Mouse (Mus musculus) limb, embryonic 11.5 days (tissue): ENCODE measurements around the gene Card10. TPM values are rescaled to one million over a fixed set of nuclear protein-coding genes. Genes with fewer than 3 reads are reported as not detected.

ENCODE experiments used
- ATAC-seq: fragments of 200-750 bp; cut with Nextera tagmentation; 2 replicates; pipeline ENCODE4 v1.8.0; 2017; ENCODE audit warnings: low read depth; ENCODE audit not compliant: insufficient number of reproducible peaks, low FRiP score, low TSS enrichment
- DNase-seq: peaks from one replicate; pipeline ENCODE4 v3.0.0-alpha.2; 2015; ENCODE audit warnings: low spot score
- H3K27ac ChIP-seq: fragments of 300-500 bp; sonication (generic); replicated peaks from 2 replicates; pipeline ENCODE4 v1.5.1; 2014; ENCODE audit warnings: low read depth, mild to moderate bottlenecking, low read length
- H3K27me3 ChIP-seq: fragments of 300-500 bp; sonication (generic); 2 replicates; pipeline ENCODE4 v1.6.1; 2014; ENCODE audit warnings: mild to moderate bottlenecking, low read length, mixed read lengths; ENCODE audit not compliant: control insufficient read depth, insufficient read depth
- H3K36me3 ChIP-seq: fragments of 300-500 bp; sonication (generic); 2 replicates; pipeline ENCODE4 v1.6.1; 2014; ENCODE audit warnings: mild to moderate bottlenecking, low read length, moderate library complexity, mixed read lengths; ENCODE audit not compliant: control insufficient read depth, insufficient read depth
- H3K4me1 ChIP-seq: fragments of 300-500 bp; sonication (generic); 2 replicates; pipeline ENCODE4 v1.6.1; 2014; ENCODE audit warnings: low read length, mixed read lengths; ENCODE audit not compliant: control insufficient read depth, insufficient read depth
- H3K4me2 ChIP-seq: fragments of 300-500 bp; sonication (generic); 2 replicates; pipeline ENCODE4 v1.6.1; 2014; ENCODE audit warnings: low read depth, mild to moderate bottlenecking, moderate library complexity; ENCODE audit not compliant: severe bottlenecking
- H3K4me3 ChIP-seq: fragments of 300-500 bp; sonication (generic); 2 replicates; pipeline ENCODE4 v1.5.1; 2014; ENCODE audit warnings: low read depth, low read length
- H3K9ac ChIP-seq: fragments of 300-500 bp; sonication (generic); 2 replicates; pipeline ENCODE4 v1.6.1; 2014; ENCODE audit warnings: mild to moderate bottlenecking, low read length
- H3K9me3 ChIP-seq: fragments of 300-500 bp; sonication (generic); 2 replicates; pipeline ENCODE4 v1.6.1; 2016; ENCODE audit warnings: low read length; ENCODE audit not compliant: control insufficient read depth
- WGBS: fragments of 180-500 bp; shearing (Covaris S2); extraction: QIAGEN DNeasy Blood & Tissue Kit; methylation state at CpG from one replicate; pipeline ENCODE4 v1.1.7; 2014; 5-methylcytosine and 5-hydroxymethylcytosine counted together
- polyA plus RNA-seq: library from polyadenylated mRNA; unstranded; fragments of >200 nt; fragmentation: Nextera tagmentation; extraction: Ambion mirVana; gene quantifications from 2 replicates; pipeline ENCODE4 v1.2.1, GENCODE M21; 2014

The Card10 gene
- polyA plus RNA-seq, 1 experiment from 2014 or later = 3.5 TPM

DNA sequence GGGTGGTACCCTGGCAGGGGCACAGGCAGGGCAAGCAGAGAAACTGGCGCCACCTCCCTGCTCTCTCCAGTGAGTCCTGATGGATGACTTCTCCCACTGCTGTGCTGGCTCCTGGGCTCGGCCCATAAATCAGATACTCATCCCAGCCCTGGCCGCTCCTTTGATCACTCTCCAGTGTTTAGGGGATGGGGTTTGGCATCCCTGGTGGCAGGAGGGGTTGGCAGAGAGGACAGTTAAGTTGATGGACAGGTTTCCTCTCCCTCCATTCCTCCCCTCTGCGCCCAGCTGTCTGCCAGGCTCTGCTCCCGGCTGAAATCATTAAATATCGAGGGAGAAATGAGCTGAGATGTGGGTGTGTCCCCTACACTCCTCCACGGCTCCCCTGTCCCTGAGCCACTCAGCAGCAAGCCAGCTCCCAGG, 66.2 kb downstream of the Card10 start:
- Histone ChIP-seq H3K36me3 (no peaks in the 10 kb centered on the region), H3K9me3 (no peaks in the 10 kb centered on the region), H3K27ac (no peak overlapping the region), H3K27me3 (peaks cover 2% of the 10 kb centered on the region; the same call in 1 of the 2 replicates), H3K4me2 (no peak overlapping the region), H3K4me3 (no peak overlapping the region), H3K9ac (no peak overlapping the region), H3K4me1 (no peaks in the 10 kb centered on the region)
- ATAC-seq = no peak
- no peak for DNase-seq
- WGBS = 8% methylated on average over 7 of the region's 7 CpGs

DNA sequence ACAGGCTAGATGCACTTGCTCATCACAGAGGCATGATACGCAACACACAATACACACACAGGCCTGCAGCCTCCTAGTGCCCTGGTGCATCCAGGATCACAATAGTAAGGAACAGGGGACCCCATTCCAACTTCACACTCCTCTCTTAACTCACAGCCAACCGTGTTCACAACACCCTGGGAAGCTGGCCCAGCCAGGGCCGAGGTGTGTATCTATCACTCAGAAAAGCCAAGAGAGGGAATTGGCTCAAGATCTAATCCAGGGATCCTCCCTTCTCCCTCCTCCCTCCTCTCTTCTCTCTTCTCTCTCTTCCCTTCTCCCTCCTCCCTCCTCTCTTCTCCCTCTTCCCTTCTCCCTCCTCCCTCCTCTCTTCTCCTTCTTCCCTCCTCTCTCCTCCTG, 66.7 kb downstream of the Card10 start:
- Histone ChIP-seq H3K4me3 (no peak overlapping the region), H3K36me3 (no peaks in the 10 kb centered on the region), H3K4me2 (no peak overlapping the region), H3K27me3 (peaks cover 2% of the 10 kb centered on the region; the same call in 1 of the 2 replicates), H3K9ac (no peak overlapping the region), H3K9me3 (no peaks in the 10 kb centered on the region), H3K4me1 (no peaks in the 10 kb centered on the region), H3K27ac (no peak overlapping the region)
- DNase-seq (no peak), ATAC-seq (no peak)
- WGBS = 43% methylated on average over 3 of the region's 3 CpGs

DNA sequence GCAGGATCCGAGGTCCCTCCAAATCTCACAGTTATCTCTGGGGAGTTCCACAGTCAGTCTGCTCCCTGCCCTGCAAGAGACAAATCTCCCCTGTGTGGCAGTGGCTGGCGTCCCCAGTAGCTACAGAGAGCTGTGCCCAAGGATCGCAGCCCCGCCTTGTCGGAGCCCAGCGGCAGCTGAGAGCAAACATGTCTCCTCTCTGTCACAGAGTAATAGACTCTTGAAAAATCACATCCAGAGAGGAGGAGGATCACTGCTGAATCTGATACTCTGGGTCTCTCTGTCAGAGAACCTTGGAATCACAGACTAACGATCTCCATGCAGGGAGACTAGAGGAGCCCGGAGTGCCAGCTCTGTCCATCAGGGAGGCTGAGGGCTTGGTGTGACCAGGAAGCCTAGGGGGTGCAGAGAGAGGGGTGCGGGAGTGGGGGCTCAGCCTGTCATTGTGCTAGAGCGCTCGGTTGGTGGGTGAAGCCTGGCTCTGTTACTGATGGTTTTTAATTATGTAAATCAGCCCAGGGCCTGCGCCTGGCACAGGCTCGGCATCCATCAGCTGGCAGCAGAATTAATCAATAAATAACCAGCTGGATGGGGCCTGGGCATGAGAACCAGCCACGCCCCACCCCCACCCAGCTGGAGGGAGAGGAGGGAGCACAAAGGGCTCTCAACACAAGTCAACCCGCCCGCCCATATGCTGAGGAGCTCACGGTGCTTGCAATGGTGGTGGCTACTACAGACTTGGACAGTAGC, 67.2 kb downstream of the Card10 start:
- Histone ChIP-seq H3K9me3 (no peaks in the 10 kb centered on the region), H3K27ac (no peak overlapping the region), H3K4me3 (no peak overlapping the region), H3K9ac (no peak overlapping the region), H3K27me3 (peaks cover 2% of the 10 kb centered on the region; the same call in 1 of the 2 replicates), H3K4me1 (no peaks in the 10 kb centered on the region), H3K4me2 (no peak overlapping the region), H3K36me3 (no peaks in the 10 kb centered on the region)
- ATAC-seq (no peak), DNase-seq (no peak)
- 33% methylated on average over 17 of the region's 17 CpGs for WGBS

GRCm38 (mm10) chr15:78731830-78732229, 71.0 kb downstream of the Card10 start:
- Histone ChIP-seq H3K9me3 (no peaks in the 10 kb centered on the region), H3K9ac (no peak overlapping the region), H3K4me1 (no peaks in the 10 kb centered on the region), H3K4me2 (no peak overlapping the region), H3K36me3 (no peaks in the 10 kb centered on the region), H3K4me3 (no peak overlapping the region), H3K27me3 (peaks cover 2% of the 10 kb centered on the region; the same call in 1 of the 2 replicates), H3K27ac (no peak overlapping the region)
- 62% methylated on average over 4 of the region's 4 CpGs for WGBS
- ATAC-seq (no peak), DNase-seq (no peak)

GRCm38 (mm10) chr15:78730315-78731049, 72.4 kb downstream of the Card10 start:
- Histone ChIP-seq H3K9ac (no peak overlapping the region), H3K36me3 (no peaks in the 10 kb centered on the region), H3K4me2 (no peak overlapping the region), H3K4me1 (no peaks in the 10 kb centered on the region), H3K9me3 (no peaks in the 10 kb centered on the region), H3K4me3 (no peak overlapping the region), H3K27ac (no peak overlapping the region), H3K27me3 (no peaks in the 10 kb centered on the region)
- DNase-seq = no peak
- no peak for ATAC-seq
- WGBS = 73% methylated on average over 12 of the region's 12 CpGs

DNA sequence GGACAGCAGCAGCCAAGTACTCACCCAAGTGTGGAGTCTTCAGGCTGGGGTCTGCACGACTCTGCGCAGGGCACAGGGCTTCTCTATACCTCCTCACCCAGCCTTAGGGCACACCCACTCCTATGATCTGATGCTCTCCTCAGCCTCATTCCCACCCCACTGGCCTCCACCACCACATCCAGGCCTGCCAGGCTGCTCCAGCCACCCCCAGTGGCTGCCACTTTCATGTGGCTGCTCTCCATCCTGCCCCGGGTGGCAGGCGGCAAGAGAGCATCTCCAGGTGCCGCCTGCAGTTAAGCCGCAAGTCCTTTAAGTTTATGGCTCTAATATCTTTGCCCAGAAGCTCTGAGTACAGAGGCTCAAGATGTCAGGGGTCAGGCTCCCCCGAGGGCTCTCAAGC, 76.1 kb downstream of the Card10 start:
- H3K27me3 ChIP-seq = no peaks in the 10 kb centered on the region
- H3K4me2 ChIP-seq = no peak overlapping the region
- 31% methylated on average over 7 of the region's 7 CpGs for WGBS
- no peak for DNase-seq
- no peaks in the 10 kb centered on the region for H3K9me3 ChIP-seq
- no peak for ATAC-seq
- no peaks in the 10 kb centered on the region for H3K36me3 ChIP-seq
- no peak overlapping the region for H3K27ac ChIP-seq
- H3K9ac ChIP-seq = no peak overlapping the region
- no peaks in the 10 kb centered on the region for H3K4me1 ChIP-seq
- H3K4me3 ChIP-seq = no peak overlapping the region

Other genes starting within 250 kb of the Card10 start
- gene Rac2, start 230.3 kb downstream of the Card10 start, polyA plus RNA-seq = 5.9 and 6.8 TPM in 2 replicates
- gene Cyth4, start 206.0 kb downstream of the Card10 start, polyA plus RNA-seq = 1.5 and 2.5 TPM in 2 replicates
- gene Elfn2, start 84.3 kb downstream of the Card10 start, polyA plus RNA-seq = not detected in 2 replicates
- 5.3 and 7.5 TPM in 2 replicates for gene Mfng, start 29.6 kb downstream of the Card10 start, polyA plus RNA-seq
- 11.2 and 12.6 TPM in 2 replicates for gene Cdc42ep1, start 39.6 kb upstream of the Card10 start, polyA plus RNA-seq
- gene Lgals2, start 52.5 kb upstream of the Card10 start, polyA plus RNA-seq = not detected in 2 replicates
- 30.9 and 32.7 TPM in 2 replicates for gene Gga1, start 74.1 kb upstream of the Card10 start, polyA plus RNA-seq
- 0.92 and 1.0 TPM in 2 replicates for gene Gm49510, start 96.6 kb upstream of the Card10 start, polyA plus RNA-seq
- 45.0 and 50.9 TPM in 2 replicates for gene Sh3bp1, start 96.7 kb upstream of the Card10 start, polyA plus RNA-seq
- 38.2 and 39.6 TPM in 2 replicates for gene Pdxp, start 110.9 kb upstream of the Card10 start, polyA plus RNA-seq
- 567 and 570 TPM in 2 replicates for gene Lgals1, start 123.7 kb upstream of the Card10 start, polyA plus RNA-seq
- gene Nol12, start 131.9 kb upstream of the Card10 start, polyA plus RNA-seq = 72.7 and 76.3 TPM in 2 replicates
- 47.9 and 50.8 TPM in 2 replicates for gene Triobp, start 144.7 kb upstream of the Card10 start, polyA plus RNA-seq
- gene H1f0, start 225.4 kb upstream of the Card10 start, polyA plus RNA-seq = 271 and 369 TPM in 2 replicates
- gene Galr3, start 238.8 kb upstream of the Card10 start, polyA plus RNA-seq = not detected in 2 replicates